Mouse (Mus musculus) megakaryocyte, adult 5-6 weeks (primary cell): ENCODE data around the gene Dennd2d. TPM values are rescaled to one million over a fixed set of nuclear protein-coding genes. Genes with fewer than 3 reads are reported as not detected.

Source experiments
- ATAC-seq: 2 replicates; pipeline ENCODE4 v1.8.0; 2016; ENCODE audit warnings: mild to moderate bottlenecking, inconsistent platforms; ENCODE audit not compliant: poor library complexity, severe bottlenecking
- total RNA-seq, 2 experiments: library from RNA; stranded (forward) in 1 of 2; stranded (reverse) in 1 of 2; fragments of 153-499, 151-499 nt in 1 of 2; fragments of 221-1000, 200-1000 nt in 1 of 2; gene quantifications; 2 replicates each; pipeline versions ENCODE4 v1.2.3 to v1.2.4; 2015 to 2017

Dennd2d gene
- total RNA-seq, 2 experiments from 2014 or later = 10.6 to 20.7 TPM

DNA sequence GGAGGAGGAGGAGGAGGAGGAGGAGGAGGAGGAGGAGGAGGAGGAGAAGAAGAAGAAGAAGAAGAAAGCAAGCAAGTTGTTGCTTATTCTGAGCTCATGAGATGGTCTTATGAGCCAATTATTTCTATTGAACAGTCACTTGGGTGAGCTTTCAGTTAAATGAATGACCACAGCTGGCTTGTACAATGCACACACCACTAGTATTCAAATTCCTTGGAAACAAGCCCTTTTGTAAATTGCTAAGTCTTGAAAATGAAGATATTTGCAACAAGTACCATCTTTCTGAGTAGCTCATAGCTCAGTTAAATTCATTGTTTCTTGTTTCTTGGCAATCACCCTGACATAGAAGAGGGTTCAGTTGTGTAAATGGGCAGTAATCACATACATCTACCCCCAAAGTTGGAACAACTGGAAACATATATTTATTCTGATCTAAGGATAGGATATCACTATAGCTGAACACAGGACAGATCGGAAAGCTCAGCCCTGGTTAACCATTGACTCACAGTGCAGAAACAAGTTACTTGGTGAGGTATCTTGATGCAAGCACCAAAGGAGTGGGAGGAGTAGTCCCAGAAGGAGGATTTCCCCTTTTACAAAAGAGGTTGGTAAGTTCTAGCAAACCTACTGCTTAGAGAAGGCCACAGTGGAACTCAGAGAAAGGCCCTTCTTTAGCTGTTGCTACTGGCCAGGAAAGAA lies 13.3 kb downstream of the Dennd2d start:
- peak; percentile 65 for ATAC-seq

GRCm38 (mm10) chr3:106496045-106496721 lies 14.0 kb downstream of the Dennd2d start:
- ATAC-seq = peak; percentile 78

GRCm38 (mm10) chr3:106496996-106497395 lies 14.8 kb downstream of the Dennd2d start:
- no peak for ATAC-seq

GRCm38 (mm10) chr3:106500510-106500909 lies 18.3 kb downstream of the Dennd2d start:
- no peak for ATAC-seq

GRCm38 (mm10) chr3:106502892-106503291 lies 20.7 kb downstream of the Dennd2d start:
- ATAC-seq = no peak

DNA sequence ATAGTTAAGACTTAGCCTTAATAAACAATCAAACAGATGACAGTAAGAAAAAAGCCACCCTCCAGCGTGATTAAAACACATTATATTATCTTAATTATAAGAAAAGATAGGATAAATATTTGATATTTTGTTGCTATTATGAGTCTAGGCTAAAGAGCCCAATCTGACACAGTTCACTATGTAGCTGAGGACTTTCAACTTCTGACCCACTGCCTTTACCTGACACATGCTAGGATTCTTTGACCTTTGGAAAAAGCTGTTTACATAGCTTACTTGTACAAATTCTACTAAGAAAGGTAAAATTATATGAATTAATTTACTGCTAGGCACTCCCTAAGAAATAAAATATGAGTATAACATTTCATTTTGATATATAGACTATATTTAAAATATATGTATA lies 28.5 kb downstream of the Dennd2d start:
- ATAC-seq = no peak

DNA sequence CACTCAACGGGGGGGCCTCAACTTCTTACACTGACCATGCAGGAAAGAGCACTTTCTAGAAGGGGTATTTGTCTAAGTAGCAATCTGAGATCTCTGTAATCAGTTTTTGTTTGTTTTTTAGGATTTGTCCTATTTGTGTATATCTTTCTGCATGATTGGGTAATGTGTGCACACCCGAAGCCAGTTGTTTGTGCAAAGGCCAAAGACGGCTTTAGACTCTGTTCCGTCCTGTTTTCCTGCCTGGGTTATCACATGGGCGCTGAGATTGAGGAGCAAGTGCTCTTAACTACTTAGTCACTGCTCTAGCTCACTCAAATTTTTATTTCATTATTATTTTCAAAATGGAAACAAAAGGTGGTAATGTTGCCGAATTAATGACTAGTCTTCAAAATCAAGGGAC lies 32.8 kb downstream of the Dennd2d start:
- no peak for ATAC-seq

GRCm38 (mm10) chr3:106522730-106523129 lies 40.5 kb downstream of the Dennd2d start:
- no peak for ATAC-seq

DNA sequence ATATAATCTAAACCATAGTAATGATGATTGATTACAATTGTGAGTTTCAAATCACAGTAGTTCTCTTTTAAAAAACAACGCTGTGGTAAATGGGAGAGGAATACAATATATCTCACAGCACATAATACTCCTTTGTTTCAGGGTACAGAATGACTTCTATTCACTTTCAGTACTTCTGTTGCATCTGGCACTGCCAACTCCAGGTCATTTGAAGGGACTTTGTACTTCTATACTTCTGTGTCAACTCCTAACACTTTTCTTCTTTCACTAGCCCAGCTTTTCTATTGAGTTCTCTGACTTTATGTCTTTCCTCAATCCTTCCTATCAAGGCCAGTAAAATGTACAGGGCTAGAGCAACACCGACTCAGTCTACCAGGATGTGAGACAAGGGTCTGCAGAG lies 44.2 kb downstream of the Dennd2d start:
- no peak for ATAC-seq

DNA sequence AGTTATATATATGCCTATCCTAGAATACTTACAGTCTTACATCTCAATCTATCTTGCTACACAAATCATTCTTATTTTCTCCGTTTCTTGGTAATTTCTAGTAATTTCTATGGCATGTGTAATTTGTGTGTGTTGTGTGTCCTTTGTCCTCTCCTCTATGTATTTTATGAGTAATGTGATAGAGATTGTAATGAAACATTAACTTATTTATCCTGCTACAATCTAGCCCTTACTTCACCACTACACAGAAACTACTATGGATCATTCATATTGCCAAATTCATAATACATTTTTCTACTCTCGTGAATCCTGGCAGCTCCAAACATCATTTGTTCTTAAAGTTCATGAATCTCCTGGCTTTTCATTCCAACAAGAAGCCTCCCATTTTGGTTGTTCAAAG lies 45.8 kb downstream of the Dennd2d start:
- ATAC-seq = no peak

GRCm38 (mm10) chr3:106533277-106533676 lies 51.1 kb downstream of the Dennd2d start:
- no peak for ATAC-seq

DNA sequence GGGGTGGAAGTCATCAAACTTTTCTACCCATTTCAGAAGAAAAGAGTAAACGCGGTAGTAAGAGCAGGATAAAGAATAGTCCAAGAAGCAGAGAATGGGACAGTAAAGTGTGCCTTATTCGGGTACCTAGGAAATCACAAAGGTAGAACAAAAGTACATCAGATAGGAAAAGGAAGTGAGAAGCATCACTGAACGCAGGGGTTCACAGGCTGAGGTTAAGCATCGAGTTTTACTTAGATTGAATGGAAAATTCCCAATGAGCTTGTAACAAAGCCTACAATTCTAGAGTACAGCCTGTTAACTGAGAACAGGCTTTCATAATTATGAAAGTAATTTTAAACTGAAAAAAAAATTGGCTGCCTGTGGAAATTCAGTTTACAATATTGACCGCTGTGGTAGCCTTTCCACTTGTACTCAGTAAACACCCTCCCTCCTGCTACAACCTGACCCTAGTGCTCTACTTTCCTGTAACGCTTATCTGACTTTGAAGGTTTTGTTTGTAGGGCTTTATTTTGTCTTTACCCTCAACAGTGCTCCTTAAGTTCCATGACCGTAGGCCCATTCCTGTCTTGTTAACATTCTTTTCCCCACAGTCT lies 62.6 kb downstream of the Dennd2d start:
- no peak for ATAC-seq

GRCm38 (mm10) chr3:106547171-106547923 lies 65.1 kb downstream of the Dennd2d start, which contains the start of the genes Dram2 and Cept1:
Gene Dram2 (plus strand): TSS chr3:106547798.
Gene Cept1 (minus strand): TSS chr3:106547802.
- ATAC-seq = peak; percentile 84

DNA sequence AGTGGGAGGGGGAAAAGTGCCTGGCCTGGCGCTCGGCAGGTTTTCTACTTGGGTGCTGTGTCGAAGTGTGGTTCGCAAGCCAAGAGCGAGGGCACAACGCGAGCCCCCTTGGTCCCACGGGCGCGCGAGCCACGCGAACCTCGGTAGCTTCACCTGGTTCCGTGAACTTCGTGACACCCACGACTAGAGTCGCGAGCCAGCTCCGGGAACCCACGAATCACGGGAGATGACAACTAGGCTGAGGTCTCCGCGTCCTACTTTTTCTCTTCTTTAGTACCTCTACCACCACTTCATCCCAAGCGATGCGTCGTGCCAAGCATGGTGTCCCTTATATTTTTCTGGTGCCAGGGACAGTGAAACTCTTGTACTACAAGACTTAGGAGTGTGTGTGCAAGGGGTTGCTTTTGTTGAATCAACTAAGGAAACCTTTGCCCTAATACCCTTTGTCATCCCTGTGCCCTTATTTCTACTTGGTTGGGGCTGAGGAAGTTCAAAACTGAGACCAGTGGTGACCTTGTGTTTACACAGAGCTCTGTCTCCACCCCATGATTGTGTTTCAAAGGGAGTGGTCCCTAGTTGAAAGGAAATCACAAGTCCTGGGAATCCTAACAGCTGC lies 65.8 kb downstream of the Dennd2d start:
- ATAC-seq = peak; percentile 44

DNA sequence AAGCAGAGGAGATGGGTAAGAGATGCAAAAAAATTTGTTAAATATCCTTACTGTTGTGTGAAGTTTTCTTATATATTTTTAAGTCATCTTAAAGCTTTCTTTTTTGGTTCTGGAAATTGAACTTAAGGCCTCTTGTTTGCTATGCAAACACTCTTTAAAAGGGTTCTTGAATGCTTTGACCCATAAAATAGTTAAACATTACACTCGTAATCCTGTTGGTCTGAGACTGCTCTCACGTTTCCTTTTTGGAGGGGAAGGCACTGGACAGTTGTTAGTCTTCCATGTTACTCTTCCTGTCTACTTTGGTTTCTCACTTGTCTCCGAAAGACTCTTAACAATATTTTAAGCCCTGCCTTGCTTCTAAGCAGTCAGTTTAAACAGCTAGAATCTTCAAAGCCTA lies 66.8 kb downstream of the Dennd2d start:
- ATAC-seq = no peak

Other genes starting within 250 kb of the Dennd2d start
- not detected in 2 replicates for gene Chil6, start 76.2 kb upstream of the Dennd2d start, total RNA-seq (2015)
- not detected in 2 replicates for gene Chil6, start 76.2 kb upstream of the Dennd2d start, total RNA-seq (2017)
- gene Dram2, start 65.4 kb downstream of the Dennd2d start, total RNA-seq (2015) = 78.6 and 107 TPM in 2 replicates
- gene Dram2, start 65.4 kb downstream of the Dennd2d start, total RNA-seq (2017) = 72.5 and 94.8 TPM in 2 replicates
- gene Cept1, start 65.4 kb downstream of the Dennd2d start, total RNA-seq (2015) = 69.6 and 74.0 TPM in 2 replicates
- 104 and 122 TPM in 2 replicates for gene Cept1, start 65.4 kb downstream of the Dennd2d start, total RNA-seq (2017)
- 45.2 and 45.5 TPM in 2 replicates for gene Lrif1, start 202.6 kb downstream of the Dennd2d start, total RNA-seq (2015)
- gene Lrif1, start 202.6 kb downstream of the Dennd2d start, total RNA-seq (2017) = 30.4 and 42.1 TPM in 2 replicates